Mouse (Mus musculus): ENCODE data around the gene Alpk1.

GRCm38 (mm10) chr3:127787032-127787431 lies 6.7 kb upstream of the Alpk1 start:
- no peak for TF ChIP-seq CTCF (IDR thresholded peaks at IDR 0.05; ENCODE audit: control insufficient read depth, insufficient read depth, low read length)
- TF ChIP-seq POLR2A (IDR thresholded peaks at IDR 0.05; ENCODE audit: borderline replicate concordance, control insufficient read depth, low read depth, low read length), result no peak

Data from bone marrow, adult 2 months (tissue).